Mouse (Mus musculus) liver, adult 2 months (tissue): ENCODE results near the gene Ppfia3. TPM values are rescaled to one million over a fixed set of nuclear protein-coding genes. Genes with fewer than 3 reads are reported as not detected.

Experiments
- DNase-seq: peaks from one replicate; pipeline ENCODE4 v3.0.0-alpha.2; 2011; ENCODE audit warnings: low read depth, low spot score; ENCODE audit errors: extremely low read depth
- H3K27ac ChIP-seq: fragments of 200-500 bp; replicated peaks from 2 replicates; pipeline ENCODE4 v1.5.1; 2012; ENCODE audit warnings: low read depth, mild to moderate bottlenecking, control low read depth, inconsistent platforms, low read length; ENCODE audit not compliant: insufficient read depth
- H3K27me3 ChIP-seq: fragments of 200-500 bp; 2 replicates; pipeline ENCODE4 v1.6.1; 2012; ENCODE audit warnings: mild to moderate bottlenecking, moderate library complexity, low read length, inconsistent platforms; ENCODE audit not compliant: control insufficient read depth, insufficient read depth
- H3K36me3 ChIP-seq: fragments of 200-500 bp; 2 replicates; pipeline ENCODE4 v1.6.1; 2012; ENCODE audit warnings: low read length, inconsistent platforms; ENCODE audit not compliant: control insufficient read depth, insufficient read depth
- H3K4me1 ChIP-seq: fragments of 200-500 bp; 2 replicates; pipeline ENCODE4 v1.6.1; 2011; ENCODE audit warnings: low read length; ENCODE audit not compliant: control insufficient read depth, insufficient read depth
- H3K4me3 ChIP-seq: fragments of 200-500 bp; 2 replicates; pipeline ENCODE4 v1.5.1; 2011; ENCODE audit warnings: low read depth, mild to moderate bottlenecking, control low read depth, low read length, moderate library complexity; ENCODE audit not compliant: insufficient read depth
- H3K79me2 ChIP-seq: fragments of 200-500 bp; 2 replicates; pipeline ENCODE4 v1.6.1; 2012; ENCODE audit warnings: inconsistent platforms, mild to moderate bottlenecking, low read length, moderate library complexity; ENCODE audit not compliant: control insufficient read depth, insufficient read depth
- H3K9ac ChIP-seq: fragments of 200-500 bp; 2 replicates; pipeline ENCODE4 v1.6.1; 2012; ENCODE audit warnings: low read depth, mild to moderate bottlenecking, control low read depth, inconsistent platforms, low read length
- CTCF ChIP-seq: fragments of 200-500 bp; IDR thresholded peaks from 2 replicates; pipeline ENCODE4 v1.5.1; 2011; ENCODE audit warnings: low read depth, low read length, control low read depth
- POLR2A ChIP-seq: fragments of 200-500 bp; IDR thresholded peaks from 2 replicates; pipeline ENCODE4 v1.6.1; 2011; ENCODE audit warnings: low read length, control low read depth; ENCODE audit not compliant: insufficient read depth; ENCODE audit errors: extremely low read depth
- WGBS: fragments of 180-500 bp; shearing (Covaris S2); methylation state at CpG from one replicate; pipeline ENCODE4 v1.1.7; 2018; 5-methylcytosine and 5-hydroxymethylcytosine counted together
- polyA plus RNA-seq: library from polyadenylated mRNA; depleted of rRNA; stranded (reverse); fragments of >200 nt; gene quantifications from 2 replicates; pipeline ENCODE4 v1.2.3, GENCODE M21; 2012
- total RNA-seq: library from RNA; depleted of rRNA; stranded (reverse); fragments of >200 nt; gene quantifications from 2 replicates; pipeline ENCODE4 v1.2.3, GENCODE M21; 2014

Gene Ppfia3
- total and polyA plus RNA-seq, 2 experiments = not detected

- TF ChIP-seq CTCF (no peak), POLR2A (no peak)
- no peak for DNase-seq
- no peaks in the 10 kb centered on the region for H3K79me2 ChIP-seq
- no peak overlapping the region for H3K4me3 ChIP-seq
- H3K27me3 ChIP-seq = no peaks in the 10 kb centered on the region
- H3K9ac ChIP-seq = no peak overlapping the region
- no peaks in the 10 kb centered on the region; the same call in 1 of the 2 replicates for H3K4me1 ChIP-seq
- H3K27ac ChIP-seq = no peak overlapping the region
- WGBS = 92% methylated on average over 13 of the region's 13 CpGs
- H3K36me3 ChIP-seq = no peaks in the 10 kb centered on the region
These were observed 37.9 kb downstream of the Ppfia3 start for GRCm38 (mm10) chr7:45328841-45329475.

GRCm38 (mm10) chr7:45325800-45326199 is 41.0 kb downstream of the Ppfia3 start:
- DNase-seq = no peak
- Histone ChIP-seq H3K79me2 (no peaks in the 10 kb centered on the region), H3K36me3 (no peaks in the 10 kb centered on the region), H3K27ac (no peak overlapping the region), H3K4me3 (no peak overlapping the region), H3K27me3 (no peaks in the 10 kb centered on the region), H3K9ac (no peak overlapping the region), H3K4me1 (no peaks in the 10 kb centered on the region)
- TF ChIP-seq POLR2A (no peak), CTCF (no peak)

- Histone ChIP-seq H3K9ac (no peak overlapping the region), H3K79me2 (no peaks in the 10 kb centered on the region), H3K27me3 (no peaks in the 10 kb centered on the region), H3K4me3 (no peak overlapping the region), H3K27ac (no peak overlapping the region), H3K36me3 (no peaks in the 10 kb centered on the region), H3K4me1 (no peaks in the 10 kb centered on the region)
- 81% methylated on average over 5 of the region's 5 CpGs for WGBS
- TF ChIP-seq POLR2A (no peak), CTCF (no peak)
- no peak for DNase-seq
These were observed 43.8 kb downstream of the Ppfia3 start for GRCm38 (mm10) chr7:45323069-45323468.

- no peaks in the 10 kb centered on the region for H3K4me1 ChIP-seq
- H3K36me3 ChIP-seq = no peaks in the 10 kb centered on the region
- 92% methylated on average over 4 of the region's 4 CpGs for WGBS
These were observed 44.6 kb downstream of the Ppfia3 start for GRCm38 (mm10) chr7:45322245-45322644.

GRCm38 (mm10) chr7:45316536-45316935 is 50.3 kb downstream of the Ppfia3 start:
- H3K79me2 ChIP-seq = no peaks in the 10 kb centered on the region
- no peak for DNase-seq
- H3K4me3 ChIP-seq = no peak overlapping the region
- H3K36me3 ChIP-seq = no peaks in the 10 kb centered on the region
- H3K9ac ChIP-seq = no peak overlapping the region
- H3K4me1 ChIP-seq = no peaks in the 10 kb centered on the region
- no peak overlapping the region for H3K27ac ChIP-seq
- TF ChIP-seq POLR2A (no peak), CTCF (no peak)
- 93% methylated on average over 14 of the region's 14 CpGs for WGBS
- no peaks in the 10 kb centered on the region for H3K27me3 ChIP-seq

More at GRCm38 (mm10) chr7:45322245-45322644, 44.6 kb downstream of the Ppfia3 start:
- no peaks in the 10 kb centered on the region for H3K79me2 ChIP-seq
- TF ChIP-seq POLR2A = no peak
- TF ChIP-seq CTCF = no peak
- H3K27me3 ChIP-seq = no peaks in the 10 kb centered on the region
- no peak overlapping the region for H3K9ac ChIP-seq
- H3K27ac ChIP-seq = no peak overlapping the region
- DNase-seq = no peak
- no peak overlapping the region for H3K4me3 ChIP-seq

GRCm38 (mm10) chr7:45315182-45315701 is 51.6 kb downstream of the Ppfia3 start:
- no peak overlapping the region for H3K9ac ChIP-seq
- no peaks in the 10 kb centered on the region for H3K4me1 ChIP-seq
- no peaks in the 10 kb centered on the region for H3K27me3 ChIP-seq
- no peak overlapping the region for H3K4me3 ChIP-seq
- no peaks in the 10 kb centered on the region for H3K79me2 ChIP-seq
- no peaks in the 10 kb centered on the region for H3K36me3 ChIP-seq
- TF ChIP-seq CTCF = no peak
- no peak for TF ChIP-seq POLR2A
- no peak for DNase-seq
- WGBS = 91% methylated on average over 10 of the region's 10 CpGs
- no peak overlapping the region for H3K27ac ChIP-seq
